Comparison of ENCODE assay signal across 20 mouse cellular contexts in genomic region chr12:110952628-110953385, GRCm38 (mm10). TPM values are rescaled to one million over a fixed set of nuclear protein-coding genes. Genes with fewer than 3 reads are reported as not detected.
DNase-seq lines count a peak whose midpoint lies in the region; ATAC-seq and TF ChIP-seq lines count a peak whose summit lies in the region.
"Had no signal": no experiment of that assay in that cellular context is flagged by ENCODE, and none has a peak within 500 bp of the region (broad histone marks: within the 10 kb centered on the region; RNA-seq: fewer than 3 reads in every experiment).

No protein-coding gene starts in this region.

- H3K36me3 ChIP-seq in C2C12 (ENCODE audit: control insufficient read depth, insufficient read depth): peaks cover 9% of the 10 kb centered on the region
- no peaks in the 10 kb centered on the region; the same call in 1 of the 2 replicates for H3K36me3 ChIP-seq in liver, embryonic 14.5 days (replicated peaks; ENCODE audit: control insufficient read depth, insufficient read depth, low read depth)
- H3K36me3 ChIP-seq in forebrain, embryonic 16.5 days (ENCODE audit: control insufficient read depth, insufficient read depth): peaks cover 4% of the 10 kb centered on the region; the same call in 1 of the 2 replicates

- H3K79me3 ChIP-seq in C2C12 (ENCODE audit: low read depth): no peaks in the 10 kb centered on the region

- H3K27me3 ChIP-seq in C2C12 (ENCODE audit: control insufficient read depth, insufficient read depth, insufficient read length): no peaks in the 10 kb centered on the region
- no peaks in the 10 kb centered on the region for H3K27me3 ChIP-seq in cerebellum, adult 2 months (ENCODE audit: control insufficient read depth, insufficient read depth, low read length)
- no peaks in the 10 kb centered on the region for H3K27me3 ChIP-seq in liver, embryonic 14.5 days (ENCODE audit: control insufficient read depth, insufficient read depth, low read length)
- H3K27me3 ChIP-seq in forebrain, embryonic 16.5 days (replicated peaks; ENCODE audit: control insufficient read depth, insufficient read depth, low read length): no peaks in the 10 kb centered on the region
- H3K27me3 ChIP-seq: forebrain, embryonic 15.5 days; hindbrain, embryonic 15.5 days; lung, embryonic 15.5 days had no signal

- H3K4me1 ChIP-seq in cerebellum, adult 2 months (ENCODE audit: control insufficient read depth, insufficient read depth, low read length): peaks cover 29% of the 10 kb centered on the region
- peaks cover 21 to 37% of the 10 kb centered on the region in 2 experiments for H3K4me1 ChIP-seq in liver, embryonic 14.5 days (replicated peaks; ENCODE audit: control insufficient read depth in 2 of 2, insufficient read depth in 2 of 2, low read length in 1 of 2)
- H3K4me1 ChIP-seq in forebrain, embryonic 16.5 days (replicated peaks; ENCODE audit: control insufficient read depth, insufficient read depth, low read length): no peaks in the 10 kb centered on the region
- H3K4me1 ChIP-seq: forebrain, embryonic 15.5 days; hindbrain, embryonic 15.5 days; limb, embryonic 10.5 days; lung, embryonic 15.5 days had no signal

- ATAC-seq in liver, embryonic 14.5 days (ENCODE audit: insufficient read depth): no peak
- ATAC-seq in forebrain, embryonic 16.5 days: no peak
- ATAC-seq: forebrain, embryonic 15.5 days had no signal

- no peak overlapping the region for H3ac ChIP-seq in C2C12 (ENCODE audit: control insufficient read depth, insufficient read length, low read depth)

- no peaks in the 10 kb centered on the region for H3K79me2 ChIP-seq in C2C12 (ENCODE audit: control insufficient read depth, insufficient read depth)

- peak overlapping the region; percentile 49; the same call in 1 of the 2 replicates for H3K4me2 ChIP-seq in liver, embryonic 14.5 days (ENCODE audit: low read depth)
- H3K4me2 ChIP-seq in forebrain, embryonic 16.5 days (ENCODE audit: low read length): no peak overlapping the region
- H3K4me2 ChIP-seq: forebrain, embryonic 15.5 days; heart, embryonic 11.5 days; hindbrain, embryonic 15.5 days; lung, embryonic 15.5 days had no signal

- TF ChIP-seq POLR2A in cerebellum, adult 2 months (IDR thresholded peaks at IDR 0.05; ENCODE audit: borderline replicate concordance, insufficient read depth, low read length): no peak

- DNase-seq in adrenal gland, postnatal 36 days: peak; percentile 41 to 43
- DNase-seq in adrenal gland, postnatal 14 days: no peak
- peak; percentile 58 to 89 for DNase-seq in cerebellum, adult 2 months
- DNase-seq in liver, embryonic 14.5 days (ENCODE audit: low read depth in 3 of 3, low spot score in 3 of 3): no peak
- DNase-seq in urinary bladder, postnatal 14 days (ENCODE audit: low spot score): no peak
- DNase-seq in spleen, postnatal 14 days (ENCODE audit: low spot score in 2 of 2): no peak
- DNase-seq: embryo, embryonic 11 days; gastrocnemius, postnatal 10 days; kidney, adult 2 months; kidney, postnatal 36 days; layer of hippocampus, postnatal 36 days; midbrain, embryonic 14.5 days; right cerebral cortex, postnatal 14 days had no signal

- WGBS in cerebellum, adult 2 months: 36% methylated on average over 6 of the region's 6 CpGs
- 81% methylated on average over 6 of the region's 6 CpGs for WGBS in liver, embryonic 14.5 days (ENCODE audit: insufficient replicate concordance)
- WGBS in forebrain, embryonic 16.5 days: 82% methylated on average over 6 of the region's 6 CpGs

- peak overlapping the region; percentile 93 for H3K27ac ChIP-seq in cerebellum, adult 2 months (ENCODE audit: insufficient read depth, low read length)
- H3K27ac ChIP-seq in liver, embryonic 14.5 days: peak overlapping the region; percentile 83
- no peak overlapping the region for H3K27ac ChIP-seq in forebrain, embryonic 16.5 days (ENCODE audit: low read length)
- H3K27ac ChIP-seq: forebrain, embryonic 15.5 days; hindbrain, embryonic 15.5 days; limb, embryonic 10.5 days; lung, embryonic 15.5 days had no signal

- no peak overlapping the region for H3K4me3 ChIP-seq in C2C12 (ENCODE audit: insufficient read depth, poor library complexity, severe bottlenecking)
- no peak overlapping the region for H3K4me3 ChIP-seq in cerebellum, adult 2 months (replicated peaks; ENCODE audit: insufficient read depth, low read depth, low read length)
- no peak overlapping the region for H3K4me3 ChIP-seq in liver, embryonic 14.5 days (ENCODE audit: insufficient read depth in 1 of 2, low read depth in 2 of 2, low read length in 2 of 2)
- no peak overlapping the region for H3K4me3 ChIP-seq in forebrain, embryonic 16.5 days (replicated peaks; ENCODE audit: low read length)
- H3K4me3 ChIP-seq: forebrain, embryonic 15.5 days; hindbrain, embryonic 15.5 days; limb, embryonic 10.5 days; lung, embryonic 15.5 days had no signal

- no peak overlapping the region; the same call in 1 of the 2 replicates for H3K9ac ChIP-seq in liver, embryonic 14.5 days (replicated peaks)
- H3K9ac ChIP-seq in forebrain, embryonic 16.5 days (replicated peaks; ENCODE audit: low read depth, low read length): no peak overlapping the region
- H3K9ac ChIP-seq: forebrain, embryonic 15.5 days; hindbrain, embryonic 15.5 days; lung, embryonic 15.5 days had no signal

- TF ChIP-seq EP300 in liver, embryonic 14.5 days (IDR thresholded peaks at IDR 0.05; ENCODE audit: low read depth): no peak

- no peak for TF ChIP-seq CTCF in C2C12 (IDR thresholded peaks at IDR 0.05; ENCODE audit: control insufficient read depth, insufficient read depth, insufficient read length)
- no peak for TF ChIP-seq CTCF in cerebellum, adult 2 months (IDR thresholded peaks at IDR 0.05; ENCODE audit: borderline replicate concordance, insufficient read depth, low read depth, low read length)
- no peak for TF ChIP-seq CTCF in liver, embryonic 14.5 days (IDR thresholded peaks at IDR 0.05; ENCODE audit: low read depth)

- no peaks in the 10 kb centered on the region for H3K9me3 ChIP-seq in liver, embryonic 14.5 days (ENCODE audit: control insufficient read depth, low read length)
- no peaks in the 10 kb centered on the region for H3K9me3 ChIP-seq in forebrain, embryonic 16.5 days (ENCODE audit: control insufficient read depth, low read length)
- H3K9me3 ChIP-seq: forebrain, embryonic 15.5 days; hindbrain, embryonic 15.5 days; limb, embryonic 10.5 days; lung, embryonic 15.5 days had no signal

TF ChIP-seq in C2C12, 6 proteins besides CTCF, POLR2A, EP300 and RAD21:
- no peak for TF ChIP-seq MAX (IDR thresholded peaks at IDR 0.05)
- peak; percentile 70 for TF ChIP-seq USF1 (IDR thresholded peaks at IDR 0.05; ENCODE audit: low read depth)
- peak; percentile 30 for TF ChIP-seq MYOD1 (IDR thresholded peaks at IDR 0.05; ENCODE audit: control insufficient read depth, insufficient read length, low read depth)
- peak; percentile 22 for TF ChIP-seq FOSL1 (IDR thresholded peaks at IDR 0.05; ENCODE audit: insufficient read depth, low read length, poor library complexity, severe bottlenecking)
- no peak for TF ChIP-seq MYOG (IDR thresholded peaks at IDR 0.05; ENCODE audit: control insufficient read depth, extremely low read depth, insufficient read length)
- no peak for TF ChIP-seq CEBPB (IDR thresholded peaks at IDR 0.05; ENCODE audit: low read depth)

RNA-seq across cellular contexts. Expression of gene Ankrd9, which starts 26.0 kb away (rescaled TPM):
- total RNA-seq in adrenal gland, postnatal 36 days (2021): 10 to 100 TPM; 25.6 to 39.4 TPM
- 52.5 and 55.7 TPM in 2 replicates for total RNA-seq in adrenal gland, postnatal 14 days (2021)
- 11.7 TPM for polyA plus RNA-seq in C2C12 (2012; fragmentation: generic; extraction: Trizol)
- 53.3 and 54.8 TPM in 2 replicates for polyA plus RNA-seq in cerebellum, adult 2 months (2012; rRNA removed)
- 47.4 and 57.4 TPM in 2 replicates for polyA plus RNA-seq in liver, embryonic 14.5 days (2012; rRNA removed)
- polyA plus RNA-seq in liver, embryonic 14.5 days (2014; fragmentation: Nextera tagmentation; extraction: Ambion mirVana): 41.8 and 49.8 TPM in 2 replicates
- polyA plus RNA-seq in forebrain, embryonic 16.5 days (2015; fragmentation: Nextera tagmentation; extraction: Ambion mirVana): 6.1 TPM in 2 replicates

Comparison
In these comparisons a context has a peak if more than half of its experiments do, and no peak if none do; other contexts are left out.
1. DNase-seq: peak in adrenal gland, postnatal 36 days (2 of 2) and cerebellum, adult 2 months (2 of 2); none in adrenal gland, postnatal 14 days (single experiment), liver, embryonic 14.5 days (0 of 3), urinary bladder, postnatal 14 days (single experiment) and spleen, postnatal 14 days (0 of 2).